Mouse (Mus musculus) R1 (cell line): Measurements from ENCODE around the gene Shank1.

Experiments used
- DNase-seq: peaks from one replicate; pipeline ENCODE4 v3.0.0-alpha.2; 2018; ENCODE audit warnings: low read depth, low spot score

The Shank1 gene

GRCm38 (mm10) chr7:44304775-44305641, 5.0 kb upstream of the Shank1 start:
- peak; percentile 100 for DNase-seq

- DNase-seq, result no peak
Observed at GRCm38 (mm10) chr7:44305686-44306085, 4.4 kb upstream of the Shank1 start.

DNA sequence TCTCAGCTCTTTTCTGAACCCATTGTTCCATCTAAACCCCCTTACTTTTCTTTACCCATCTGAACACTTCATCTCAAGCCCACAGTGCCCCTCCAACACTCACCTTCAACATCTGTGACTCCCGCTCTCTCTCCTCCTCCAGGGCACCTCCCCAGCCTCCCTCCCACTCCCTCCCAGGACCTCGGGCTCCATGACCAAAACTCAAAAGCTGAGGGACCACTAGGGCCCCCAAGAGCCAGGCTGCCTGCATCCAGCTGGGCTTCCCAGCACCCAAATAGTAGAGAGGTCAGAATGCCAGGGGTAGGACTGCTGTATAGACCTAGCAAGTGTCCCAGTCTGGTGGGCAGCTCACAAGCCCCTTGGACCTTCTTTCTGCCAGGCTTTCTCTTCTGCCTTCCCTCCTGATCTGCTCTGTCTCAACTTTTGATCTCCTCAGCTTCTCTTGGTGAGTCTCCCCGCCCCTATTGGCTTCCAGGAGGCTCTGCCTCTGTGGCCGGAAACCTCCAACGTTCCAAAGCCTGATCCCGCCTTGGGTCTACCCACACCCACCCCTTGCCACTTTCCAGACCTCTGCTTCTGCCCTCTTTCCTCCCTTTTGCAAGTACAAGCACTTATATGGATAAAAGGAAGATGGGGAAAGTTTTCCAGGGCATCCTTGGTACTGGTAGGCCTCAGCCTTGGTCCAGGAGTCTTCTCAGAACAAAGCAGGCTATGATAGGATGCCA, 3.4 kb upstream of the Shank1 start, which contains the start of gene Clec11a:
Gene Clec11a, minus strand, starts transcription at position 387 of the 725 bp plus-strand sequence.
- DNase-seq, result no peak

DNA sequence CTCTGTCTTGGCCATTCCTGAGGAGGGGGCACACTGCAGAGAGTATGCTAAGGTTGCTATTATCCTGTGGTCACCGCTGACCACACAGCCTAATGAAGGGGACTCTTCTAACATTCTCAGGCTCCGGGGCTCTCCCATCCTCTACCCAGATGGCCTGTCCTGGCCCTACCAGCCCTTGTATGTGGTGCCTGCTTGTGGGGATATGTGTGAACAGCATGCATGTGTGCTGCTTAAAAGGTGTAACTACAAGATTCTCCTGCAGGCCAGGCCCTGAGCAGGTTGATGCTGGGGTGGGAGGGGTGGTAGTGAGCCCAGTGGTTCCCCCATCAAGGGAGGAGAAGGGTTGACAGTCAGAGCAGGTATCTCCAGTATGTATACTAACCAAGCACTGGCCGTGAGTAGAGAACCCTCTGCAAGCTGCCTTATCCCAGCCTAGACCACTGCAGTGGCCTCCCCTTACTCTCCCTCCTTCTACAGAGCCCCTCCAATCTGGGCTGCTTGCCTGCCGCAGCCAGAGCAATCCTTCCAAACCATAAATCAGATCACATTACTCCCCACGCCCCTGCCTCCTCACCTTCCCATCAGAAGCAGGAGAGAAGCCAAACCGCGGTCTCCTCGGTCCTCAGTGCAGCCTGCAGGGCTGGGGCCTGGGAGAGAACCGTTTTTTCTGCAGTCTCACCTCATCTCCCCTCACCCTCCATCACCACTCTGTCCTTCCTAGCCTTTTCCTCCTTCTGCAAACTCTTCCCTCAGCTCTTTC, 2.6 kb upstream of the Shank1 start:
- DNase-seq, result no peak

DNA sequence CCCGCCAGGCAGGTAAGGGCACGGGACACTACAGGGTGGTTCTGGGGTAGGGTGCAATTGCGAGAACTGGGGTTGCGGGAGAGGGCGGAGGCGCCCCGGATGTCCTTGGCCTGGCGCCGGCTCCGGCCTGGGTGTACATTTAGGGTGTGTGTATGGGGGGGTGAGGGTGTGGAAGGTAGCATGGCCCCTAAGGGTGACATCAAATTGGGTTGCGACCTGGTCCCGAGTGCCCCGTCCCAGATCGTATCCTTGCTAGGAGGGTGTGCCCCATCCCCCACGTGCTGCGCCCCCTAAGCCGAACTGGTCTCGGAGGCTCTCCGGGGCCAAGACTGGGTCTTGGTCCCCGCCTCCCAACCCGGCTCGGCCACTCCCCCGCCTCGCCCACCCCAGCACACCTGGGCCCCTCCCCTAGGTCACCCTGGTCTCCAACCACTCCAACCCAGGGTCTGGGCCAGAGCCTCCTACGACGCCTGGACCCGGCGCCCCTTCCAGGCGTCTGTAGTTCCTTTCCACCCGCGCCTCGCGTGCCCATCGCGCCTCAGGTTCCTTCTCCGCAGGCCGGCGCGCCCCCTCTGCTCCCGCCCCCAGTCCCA, 328 bp downstream of the Shank1 start:
- peak; percentile 58 for DNase-seq

GRCm38 (mm10) chr7:44310878-44311712, 1.0 kb downstream of the Shank1 start:
- DNase-seq, result peak; percentile 83

DNA sequence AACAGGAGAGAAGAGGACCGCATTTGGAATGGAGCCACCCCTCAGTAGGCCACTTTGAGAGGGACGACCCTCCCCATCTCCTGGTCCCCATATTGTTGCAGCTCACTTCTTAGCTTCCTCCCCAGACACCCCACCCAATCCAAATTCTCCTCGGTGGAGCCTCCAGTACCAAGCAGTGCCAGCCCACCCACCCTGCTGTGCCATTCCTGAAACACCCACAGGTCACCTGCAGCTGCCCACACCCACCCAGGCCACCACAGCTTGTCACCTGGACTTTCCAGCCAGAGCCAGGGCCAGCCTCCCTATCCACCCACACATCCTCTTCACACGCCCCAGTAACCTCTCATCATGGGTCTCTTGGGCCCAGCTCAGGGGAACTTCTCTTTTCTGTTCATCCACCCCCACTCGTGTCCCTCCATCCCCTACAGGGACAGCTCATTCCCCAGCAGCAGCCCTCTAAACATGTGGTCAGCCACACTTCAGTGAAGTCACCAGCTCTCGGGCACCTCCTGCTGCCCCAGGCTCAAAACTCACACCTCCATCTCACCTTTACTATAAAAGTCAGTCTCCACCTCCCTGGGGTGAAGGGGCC, 1.8 kb downstream of the Shank1 start:
- no peak for DNase-seq

- DNase-seq, result no peak
Observed at GRCm38 (mm10) chr7:44312484-44312883, 2.4 kb downstream of the Shank1 start.

- peak; percentile 59 for DNase-seq
Observed at GRCm38 (mm10) chr7:44317913-44318312, 7.9 kb downstream of the Shank1 start.

DNA sequence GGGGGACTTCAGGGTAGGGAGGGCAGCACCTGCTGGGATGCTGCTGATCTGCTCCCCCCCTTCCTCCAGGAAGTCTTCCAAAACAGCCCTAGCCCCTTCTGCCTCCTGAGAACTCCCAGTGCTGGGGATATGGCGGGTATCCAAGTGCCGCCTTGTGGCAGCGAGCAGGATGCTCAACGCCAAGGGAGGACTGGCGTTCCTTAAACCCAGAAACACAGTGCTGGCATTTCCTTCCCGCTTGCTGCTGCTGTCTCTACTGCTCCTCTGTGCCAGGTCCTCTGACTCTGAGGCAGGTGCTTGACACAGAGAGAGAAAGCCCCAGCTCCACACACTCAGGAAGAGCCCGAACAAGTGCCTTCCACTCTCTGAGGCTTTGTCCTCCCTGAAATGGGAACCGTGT, 10.8 kb downstream of the Shank1 start:
- DNase-seq, result no peak

- DNase-seq, result no peak
Observed at GRCm38 (mm10) chr7:44322290-44322689, 12.2 kb downstream of the Shank1 start.

DNA sequence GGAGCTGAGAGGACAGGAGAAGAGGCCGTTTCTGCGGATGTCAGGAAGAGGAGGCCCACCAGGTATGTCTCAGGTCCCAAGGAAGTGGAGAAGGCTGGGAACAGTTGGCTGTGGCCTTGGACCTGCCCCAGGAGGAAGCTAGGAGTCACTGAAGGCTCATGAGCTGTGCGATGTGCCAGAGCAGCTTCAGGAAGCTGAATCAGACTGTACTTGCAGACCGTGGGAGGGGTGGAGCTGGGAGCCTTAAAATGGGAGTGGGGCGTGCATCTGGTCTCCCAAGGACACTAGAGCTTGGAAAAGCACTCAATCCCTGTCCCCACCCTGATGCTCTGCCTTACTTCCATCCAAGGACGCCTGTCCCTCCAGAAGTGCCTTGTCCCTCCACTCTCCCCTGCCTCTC, 16.6 kb downstream of the Shank1 start:
- DNase-seq, result no peak

GRCm38 (mm10) chr7:44332336-44332735, 22.3 kb downstream of the Shank1 start:
- no peak for DNase-seq

DNA sequence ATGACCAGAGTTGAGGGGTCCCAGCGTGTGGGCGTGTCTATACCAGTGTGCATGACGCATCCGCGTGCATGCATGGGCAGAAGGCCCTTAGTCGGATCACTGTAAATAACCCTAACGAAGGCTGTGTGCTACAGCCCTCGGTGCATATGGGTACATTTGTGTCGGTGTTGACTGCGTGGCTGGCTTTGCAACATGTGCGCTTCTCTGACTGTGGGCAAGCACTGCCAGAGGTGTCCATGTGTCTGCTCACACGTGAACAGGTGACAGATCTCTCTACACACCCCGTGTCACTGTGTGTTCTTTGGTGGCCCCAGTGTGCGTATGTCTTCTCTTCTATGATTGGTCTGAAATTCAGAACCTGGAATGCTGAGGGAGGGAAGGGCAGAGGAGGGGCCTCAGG, 24.1 kb downstream of the Shank1 start:
- DNase-seq, result no peak

DNA sequence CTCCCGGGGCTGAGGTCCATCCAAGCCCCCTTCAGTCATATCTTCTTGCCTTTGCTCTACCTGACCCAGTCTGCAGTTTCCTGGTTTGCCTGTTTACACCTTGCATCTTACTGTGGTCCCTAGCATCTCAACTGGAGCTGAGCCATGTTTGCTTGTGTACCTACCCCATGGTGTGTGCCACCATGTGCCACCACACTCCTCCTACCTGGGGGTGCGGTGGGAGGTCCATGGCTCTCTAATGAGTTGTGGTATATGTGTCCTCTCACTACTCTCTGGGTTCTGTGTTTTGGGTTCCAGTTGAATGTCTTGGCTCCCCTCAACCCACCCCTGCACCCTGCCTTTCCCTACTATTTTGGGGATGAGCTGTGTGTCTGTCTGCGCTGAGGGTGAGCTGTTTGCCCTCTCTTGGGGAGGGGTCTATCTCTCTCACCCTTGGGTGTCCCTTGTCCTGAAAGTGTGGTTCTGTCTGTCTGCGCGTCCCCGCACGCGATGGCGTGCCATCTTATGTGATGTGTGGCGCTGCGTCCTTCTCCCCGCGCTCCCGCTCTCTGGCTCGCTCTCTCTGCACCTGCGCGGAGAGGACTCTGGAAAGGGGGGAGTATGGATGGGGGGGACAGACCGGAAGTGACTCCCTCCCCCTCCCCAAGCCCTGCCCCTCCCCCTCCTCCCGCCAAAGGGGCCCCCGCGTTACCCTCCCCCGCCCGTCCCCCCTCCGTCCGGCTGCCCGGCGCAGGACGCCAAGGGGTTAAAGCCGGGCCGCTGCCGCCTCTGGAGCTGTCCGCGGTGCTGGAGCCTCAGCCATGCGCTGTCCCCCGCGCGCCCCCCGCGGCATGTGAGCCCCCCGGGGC, 25.2 kb downstream of the Shank1 start:
- no peak for DNase-seq

GRCm38 (mm10) chr7:44336046-44337021, 26.3 kb downstream of the Shank1 start:
- no peak for DNase-seq

DNA sequence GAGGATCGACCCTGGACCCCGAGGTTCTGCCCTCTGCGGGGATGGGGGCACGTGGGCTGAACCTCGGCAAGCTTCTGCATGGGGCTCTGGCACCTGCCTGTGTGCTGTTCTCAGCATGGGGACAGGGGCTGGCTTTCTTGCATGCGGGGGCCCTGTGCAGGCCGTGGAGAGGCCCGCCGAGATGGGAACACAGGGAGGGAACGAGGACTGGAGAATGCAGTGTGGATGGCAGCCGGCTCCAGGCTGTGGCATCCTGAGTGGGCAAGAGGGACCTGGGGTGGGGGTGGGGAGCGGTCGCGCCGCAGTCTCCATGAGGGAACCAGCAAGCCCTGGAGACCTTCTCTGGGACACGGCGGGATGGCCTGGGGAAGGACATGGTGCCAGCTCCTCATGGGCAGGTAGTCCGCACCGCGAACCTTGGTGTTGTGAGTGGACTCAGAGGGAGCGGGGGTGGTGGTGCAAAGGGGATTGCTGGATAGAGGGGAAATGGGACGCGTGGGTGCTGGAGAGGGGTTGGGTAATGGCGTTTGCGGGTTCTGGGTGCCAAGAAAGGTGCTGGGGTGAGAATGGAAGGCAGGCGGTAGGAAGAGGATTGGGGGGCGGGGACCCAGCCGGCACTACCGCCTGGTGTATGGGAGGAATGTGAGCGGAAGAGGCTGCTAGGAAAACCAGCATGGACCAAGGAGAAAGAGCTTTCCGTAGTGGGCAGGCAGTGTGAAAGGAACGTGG, 27.2 kb downstream of the Shank1 start:
- DNase-seq, result no peak

DNA sequence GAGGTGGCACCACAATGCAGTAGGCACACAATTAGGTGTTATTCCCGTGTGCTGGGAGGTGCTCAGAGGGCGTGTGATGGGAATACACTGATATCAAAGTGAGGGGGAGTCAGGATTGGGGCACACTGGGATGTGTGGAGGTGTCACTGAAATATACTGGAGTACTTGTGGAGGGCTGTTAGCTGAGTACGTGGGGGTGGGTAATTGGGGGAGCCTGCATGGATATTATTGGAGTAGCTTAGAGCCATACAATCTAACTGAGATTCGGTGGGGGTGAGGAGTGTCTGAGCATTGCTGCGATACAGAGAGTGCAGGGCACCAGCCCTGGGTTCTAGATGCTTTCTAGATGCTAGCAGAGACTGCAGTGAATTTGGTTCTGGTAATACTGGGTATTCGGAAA, 30.2 kb downstream of the Shank1 start:
- no peak for DNase-seq
